Mouse (Mus musculus): ENCODE data around the gene Mrpl20.
A peak's percentile ranks its signal among the peaks of the same experiment; 100 is the strongest.

Gene Mrpl20

DNA sequence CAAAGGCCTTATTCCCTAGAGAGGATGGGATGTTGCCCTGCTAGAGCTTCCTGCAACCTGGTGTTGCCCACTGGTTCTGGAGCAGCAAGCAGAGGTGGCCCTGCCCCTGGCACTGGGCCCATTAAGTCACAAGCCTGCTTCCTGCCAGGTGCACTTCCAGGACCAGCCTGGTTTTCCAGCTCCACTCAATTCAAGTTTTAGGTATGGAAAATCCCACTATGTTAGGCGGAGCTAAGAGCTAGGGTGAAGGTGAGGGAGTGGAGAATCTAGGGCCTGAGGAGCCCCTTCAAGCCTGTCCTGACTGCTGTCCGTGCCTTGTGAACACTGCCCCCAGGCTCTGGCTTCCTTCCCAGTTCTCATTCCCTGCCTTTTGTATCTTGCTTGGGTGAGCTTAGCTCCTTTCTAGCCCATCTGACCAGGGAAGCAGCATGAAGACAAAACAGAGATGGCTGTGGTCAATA is 49.3 kb downstream of the Mrpl20 start:
- no peak for DNase-seq (ENCODE audit: low spot score in 2 of 2)

DNA sequence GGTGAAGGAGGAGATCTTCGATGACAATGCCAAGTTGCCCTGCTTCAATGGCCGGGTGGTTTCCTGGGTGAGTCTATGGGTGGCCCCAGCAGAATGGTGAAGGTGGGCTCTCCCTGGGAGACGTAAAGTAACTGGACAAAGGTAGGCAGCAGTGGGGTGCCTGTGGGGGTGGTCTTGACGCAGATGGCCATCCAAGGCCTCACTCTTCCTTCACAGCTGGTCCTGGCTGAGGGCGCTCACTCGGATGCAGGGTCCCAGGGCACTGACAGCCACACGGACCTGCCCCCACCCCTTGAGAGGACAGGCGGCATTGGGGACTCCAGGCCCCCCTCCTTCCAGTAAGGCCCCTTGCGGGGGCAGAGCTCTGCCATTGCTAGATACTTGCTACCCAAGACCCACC is 50.7 kb downstream of the Mrpl20 start:
- no peak for DNase-seq (ENCODE audit: low spot score in 2 of 2)

DNA sequence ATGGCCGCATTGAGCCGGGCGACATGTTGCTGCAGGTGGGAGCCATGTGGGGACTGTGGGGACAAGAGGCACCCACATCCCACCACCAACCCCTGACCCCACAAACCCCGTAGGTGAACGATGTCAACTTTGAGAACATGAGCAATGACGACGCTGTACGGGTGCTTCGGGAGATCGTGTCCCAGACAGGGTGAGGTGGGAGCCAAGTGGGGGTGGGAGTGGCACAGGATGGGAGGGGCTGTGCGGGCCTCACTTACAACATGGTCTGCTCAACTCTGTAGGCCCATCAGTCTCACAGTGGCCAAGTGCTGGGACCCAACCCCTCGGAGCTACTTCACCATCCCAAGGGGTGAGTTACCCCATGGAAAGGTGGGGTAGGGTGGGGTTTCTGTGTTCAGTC is 52.3 kb downstream of the Mrpl20 start:
- no peak for DNase-seq (ENCODE audit: low spot score in 2 of 2)

- DNase-seq (ENCODE audit: low spot score in 2 of 2) = no peak
These were observed 53.4 kb downstream of the Mrpl20 start for GRCm38 (mm10) chr4:155856071-155856470.

GRCm38 (mm10) chr4:155856881-155857280 is 54.2 kb downstream of the Mrpl20 start:
- DNase-seq (ENCODE audit: low spot score in 2 of 2) = no peak

DNA sequence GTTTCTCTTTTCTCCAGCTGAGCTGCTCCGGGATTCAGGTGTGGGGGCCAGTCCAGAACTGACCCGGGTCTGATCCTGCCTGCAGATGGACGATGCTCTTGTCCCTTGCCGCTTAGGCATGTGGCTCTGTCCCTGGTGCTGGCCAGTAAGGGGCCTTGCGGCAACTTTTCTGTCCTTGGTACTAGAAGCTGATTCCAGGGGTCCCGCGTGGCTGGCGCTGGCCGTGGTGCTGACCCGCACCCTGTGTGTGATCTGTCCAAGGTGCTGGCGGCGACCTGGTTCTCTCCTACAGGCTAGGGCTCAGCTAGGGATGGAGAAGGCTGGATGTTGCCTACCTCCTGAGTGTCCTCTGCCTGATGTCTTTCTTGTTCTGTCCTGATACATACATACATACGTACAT is 56.6 kb downstream of the Mrpl20 start:
- DNase-seq (ENCODE audit: low spot score in 2 of 2) = peak; percentile 54 to 81

Data from spleen, postnatal 4 days (tissue).